Mouse (Mus musculus): ENCODE data around the gene Six5.

Six5 gene

DNA sequence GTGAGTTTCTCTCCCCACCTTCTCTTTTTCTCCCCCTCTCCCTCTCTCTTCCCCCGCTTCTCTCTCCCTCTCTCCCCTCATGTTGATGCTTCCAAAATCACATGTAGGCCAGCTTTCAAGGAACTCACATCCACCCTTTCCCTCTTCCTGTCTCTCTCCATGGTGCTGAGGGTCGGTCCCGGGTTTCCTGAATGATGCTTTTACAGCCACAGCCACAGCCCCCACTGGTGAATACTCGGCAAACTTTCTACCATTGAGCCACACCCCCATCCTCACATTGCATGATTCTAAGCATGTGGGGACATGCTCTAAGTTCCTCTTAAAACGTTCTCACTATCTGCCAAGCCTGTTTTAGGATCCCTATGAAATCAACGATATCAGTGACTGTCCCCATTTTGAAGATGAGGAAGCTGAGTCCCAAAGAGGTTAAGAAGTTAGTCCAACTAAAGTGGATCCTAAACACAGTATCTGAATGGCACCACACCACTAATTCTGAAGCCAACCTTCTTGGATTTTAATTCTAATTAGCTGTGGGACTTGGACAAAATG lies 53.2 kb downstream of the Six5 start:
- no peak for DNase-seq (ENCODE audit: low read depth)

Measured in fibroblast of lung, adult 2 months (primary cell).